Mouse (Mus musculus) hindbrain, embryonic 14.5 days (tissue): ENCODE measurements around the gene 4930544D05Rik. TPM values are rescaled to one million over a fixed set of nuclear protein-coding genes. Genes with fewer than 3 reads are reported as not detected.

Experiments
- ATAC-seq: fragments of 200-750 bp; cut with Nextera tagmentation; 2 replicates; pipeline ENCODE4 v1.8.0; 2017; ENCODE audit warnings: moderate number of reproducible peaks, mild to moderate bottlenecking, moderate TSS enrichment, moderate library complexity; ENCODE audit not compliant: low FRiP score
- DNase-seq: peaks from one replicate; pipeline ENCODE4 v3.0.0-alpha.2; 2015; ENCODE audit warnings: low spot score
- H3K27ac ChIP-seq: fragments of 300-500 bp; sonication (generic); 2 replicates; pipeline ENCODE4 v1.5.1; 2014; ENCODE audit warnings: mild to moderate bottlenecking, moderate library complexity
- H3K27me3 ChIP-seq: fragments of 300-500 bp; sonication (generic); 2 replicates; pipeline ENCODE4 v1.6.1; 2014; ENCODE audit warnings: mild to moderate bottlenecking, low read length, mixed read lengths; ENCODE audit not compliant: control insufficient read depth, insufficient read depth
- H3K36me3 ChIP-seq: fragments of 300-500 bp; sonication (generic); replicated peaks from 2 replicates; pipeline ENCODE4 v1.6.1; 2014; ENCODE audit not compliant: control insufficient read depth, insufficient read depth
- H3K4me1 ChIP-seq: fragments of 300-500 bp; sonication (generic); replicated peaks from 2 replicates; pipeline ENCODE4 v1.6.1; 2014; ENCODE audit warnings: antibody characterized with exemption, low read length, mixed read lengths; ENCODE audit not compliant: control insufficient read depth, insufficient read depth
- H3K4me2 ChIP-seq: fragments of 300-500 bp; sonication (generic); replicated peaks from 2 replicates; pipeline ENCODE4 v1.6.1; 2014; ENCODE audit warnings: mild to moderate bottlenecking, moderate library complexity
- H3K4me3 ChIP-seq: fragments of 300-500 bp; sonication (generic); replicated peaks from 2 replicates; pipeline ENCODE4 v1.5.1; 2014; ENCODE audit warnings: mild to moderate bottlenecking, low read length
- H3K9ac ChIP-seq: fragments of 300-500 bp; sonication (generic); 2 replicates; pipeline ENCODE4 v1.6.1; 2014
- H3K9me3 ChIP-seq: fragments of 300-500 bp; sonication (generic); 2 replicates; pipeline ENCODE4 v1.6.1; 2016; ENCODE audit warnings: low read length; ENCODE audit not compliant: control insufficient read depth
- WGBS: fragments of 180-500 bp; shearing (Covaris S2); extraction: QIAGEN DNeasy Blood & Tissue Kit; methylation state at CpG from one replicate; pipeline ENCODE4 v1.1.7; 2014; 5-methylcytosine and 5-hydroxymethylcytosine counted together
- polyA plus RNA-seq: library from polyadenylated mRNA; unstranded; fragments of >200 nt; fragmentation: Nextera tagmentation; extraction: Ambion mirVana; gene quantifications from 2 replicates; pipeline ENCODE4 v1.2.1, GENCODE M21; 2014

Gene 4930544D05Rik
- polyA plus RNA-seq, 1 experiment from 2014 or later, result not detected

GRCm38 (mm10) chr11:70594253-70594989 is 21.2 kb upstream of the 4930544D05Rik start:
- Histone ChIP-seq H3K27ac (no peak overlapping the region), H3K36me3 (peaks cover 23% of the 10 kb centered on the region), H3K4me2 (no peak overlapping the region), H3K9me3 (no peaks in the 10 kb centered on the region), H3K4me1 (peaks cover 4% of the 10 kb centered on the region; the same call in 1 of the 2 replicates), H3K27me3 (no peaks in the 10 kb centered on the region), H3K9ac (no peak overlapping the region), H3K4me3 (no peak overlapping the region)
- DNase-seq, result no peak
- no peak for ATAC-seq
- 90% methylated on average over 15 of the region's 15 CpGs for WGBS

GRCm38 (mm10) chr11:70595638-70596037 is 20.0 kb upstream of the 4930544D05Rik start:
- Histone ChIP-seq H3K27ac (no peak overlapping the region), H3K9ac (0 out of 2 replicates have a peak overlapping the region, but pooled peaks have one; percentile 2)

GRCm38 (mm10) chr11:70596094-70596493 is 19.6 kb upstream of the 4930544D05Rik start:
- Histone ChIP-seq H3K36me3 (peaks cover 27% of the 10 kb centered on the region), H3K27me3 (no peaks in the 10 kb centered on the region), H3K4me1 (peaks cover 4% of the 10 kb centered on the region; the same call in 1 of the 2 replicates), H3K27ac (peak overlapping the region; percentile 33), H3K4me3 (no peak overlapping the region), H3K4me2 (no peak overlapping the region), H3K9ac (0 out of 2 replicates have a peak overlapping the region, but pooled peaks have one; percentile 2), H3K9me3 (no peaks in the 10 kb centered on the region)
- WGBS, result 39% methylated on average over 4 of the region's 4 CpGs
- no peak for ATAC-seq
- DNase-seq, result no peak

More at GRCm38 (mm10) chr11:70595638-70596037, 20.0 kb upstream of the 4930544D05Rik start:
- Histone ChIP-seq H3K4me1 (peaks cover 4% of the 10 kb centered on the region; the same call in 1 of the 2 replicates), H3K27me3 (no peaks in the 10 kb centered on the region), H3K9me3 (no peaks in the 10 kb centered on the region), H3K4me2 (no peak overlapping the region), H3K36me3 (peaks cover 27% of the 10 kb centered on the region), H3K4me3 (no peak overlapping the region)
- DNase-seq, result no peak
- no peak for ATAC-seq
- 72% methylated on average over 2 of the region's 2 CpGs for WGBS

GRCm38 (mm10) chr11:70597301-70597700 is 18.3 kb upstream of the 4930544D05Rik start:
- Histone ChIP-seq H3K4me1 (peaks cover 4% of the 10 kb centered on the region; the same call in 1 of the 2 replicates), H3K4me3 (no peak overlapping the region), H3K4me2 (no peak overlapping the region), H3K9ac (no peak overlapping the region), H3K27ac (no peak overlapping the region), H3K36me3 (peaks cover 37% of the 10 kb centered on the region), H3K27me3 (no peaks in the 10 kb centered on the region), H3K9me3 (no peaks in the 10 kb centered on the region)
- no peak for ATAC-seq
- WGBS, result 88% methylated on average over 6 of the region's 6 CpGs
- no peak for DNase-seq

GRCm38 (mm10) chr11:70598451-70598953 is 17.1 kb upstream of the 4930544D05Rik start:
- Histone ChIP-seq H3K4me1 (peaks cover 4% of the 10 kb centered on the region; the same call in 1 of the 2 replicates), H3K9ac (no peak overlapping the region), H3K4me3 (no peak overlapping the region), H3K36me3 (peaks cover 47% of the 10 kb centered on the region), H3K27ac (no peak overlapping the region), H3K27me3 (no peaks in the 10 kb centered on the region), H3K9me3 (no peaks in the 10 kb centered on the region), H3K4me2 (no peak overlapping the region)
- DNase-seq (no peak), ATAC-seq (no peak)
- 92% methylated on average over 9 of the region's 9 CpGs for WGBS

GRCm38 (mm10) chr11:70605024-70605566 is 10.6 kb upstream of the 4930544D05Rik start:
- 57% methylated on average over 14 of the region's 14 CpGs for WGBS
- Histone ChIP-seq H3K9me3 (no peaks in the 10 kb centered on the region), H3K4me1 (no peaks in the 10 kb centered on the region), H3K4me2 (no peak overlapping the region), H3K27me3 (no peaks in the 10 kb centered on the region), H3K27ac (no peak overlapping the region), H3K4me3 (no peak overlapping the region), H3K9ac (no peak overlapping the region), H3K36me3 (peaks cover 85% of the 10 kb centered on the region)
- DNase-seq (peak; percentile 84), ATAC-seq (0 out of 2 replicates have a peak, but pooled peaks have one; percentile 34)

- no peaks in the 10 kb centered on the region for H3K27me3 ChIP-seq
- ATAC-seq (no peak), DNase-seq (no peak)
- H3K9ac ChIP-seq, result no peak overlapping the region
- no peaks in the 10 kb centered on the region for H3K9me3 ChIP-seq
- peaks cover 97% of the 10 kb centered on the region for H3K36me3 ChIP-seq
- no peaks in the 10 kb centered on the region for H3K4me1 ChIP-seq
- no peak overlapping the region for H3K4me2 ChIP-seq
- no peak overlapping the region for H3K27ac ChIP-seq
- H3K4me3 ChIP-seq, result no peak overlapping the region
- 75% methylated on average over 12 of the region's 12 CpGs for WGBS
Measured at GRCm38 (mm10) chr11:70606717-70607116, 8.9 kb upstream of the 4930544D05Rik start.

GRCm38 (mm10) chr11:70607611-70608010 is 8.0 kb upstream of the 4930544D05Rik start:
- H3K27me3 ChIP-seq, result no peaks in the 10 kb centered on the region
- H3K27ac ChIP-seq, result no peak overlapping the region
- H3K9ac ChIP-seq, result no peak overlapping the region
- WGBS, result 93% methylated on average over 9 of the region's 9 CpGs
- H3K9me3 ChIP-seq, result no peaks in the 10 kb centered on the region
- ATAC-seq (no peak), DNase-seq (no peak)
- H3K4me2 ChIP-seq, result no peak overlapping the region
- H3K4me3 ChIP-seq, result no peak overlapping the region
- no peaks in the 10 kb centered on the region for H3K4me1 ChIP-seq
- peaks cover 97% of the 10 kb centered on the region for H3K36me3 ChIP-seq

- DNase-seq (no peak), ATAC-seq (no peak)
- 85% methylated on average over 26 of the region's 26 CpGs for WGBS
- peaks cover 97% of the 10 kb centered on the region for H3K36me3 ChIP-seq
- no peaks in the 10 kb centered on the region for H3K4me1 ChIP-seq
- H3K4me2 ChIP-seq, result no peak overlapping the region
- H3K4me3 ChIP-seq, result no peak overlapping the region
- H3K27me3 ChIP-seq, result no peaks in the 10 kb centered on the region
- H3K27ac ChIP-seq, result no peak overlapping the region
- H3K9ac ChIP-seq, result no peak overlapping the region
- no peaks in the 10 kb centered on the region for H3K9me3 ChIP-seq
Measured at GRCm38 (mm10) chr11:70608381-70609066, 7.1 kb upstream of the 4930544D05Rik start.
